Comparison of ENCODE assay signal across 12 mouse cellular contexts in genomic region chr11:32732467-32732866, GRCm38 (mm10).
"Had no signal": no experiment of that assay in that cellular context is flagged by ENCODE, and none has a peak within 500 bp of the region (broad histone marks: within the 10 kb centered on the region; RNA-seq: fewer than 3 reads in every experiment).

No protein-coding gene starts in this region.

- H3K4me3 ChIP-seq: limb, embryonic 13.5 days; liver, embryonic 12.5 days; midbrain, embryonic 10.5 days; neural tube, embryonic 12.5 days had no signal

- H3K9me3 ChIP-seq: limb, embryonic 13.5 days; liver, embryonic 12.5 days; midbrain, embryonic 10.5 days; neural tube, embryonic 12.5 days had no signal

- H3K27me3 ChIP-seq: limb, embryonic 13.5 days; liver, embryonic 12.5 days; neural tube, embryonic 12.5 days had no signal

- DNase-seq: kidney, adult 9 months; kidney, postnatal 14 days; left cerebral cortex, postnatal 4 days; lung, embryonic 14.5 days; lung, postnatal 4 days; midbrain, embryonic 14.5 days; thymus, adult 2 months; thymus, postnatal 25 days had no signal

- H3K4me2 ChIP-seq: limb, embryonic 13.5 days; liver, embryonic 12.5 days; lung, embryonic 14.5 days; neural tube, embryonic 12.5 days had no signal

- H3K27ac ChIP-seq: limb, embryonic 13.5 days; liver, embryonic 12.5 days; midbrain, embryonic 10.5 days; neural tube, embryonic 12.5 days had no signal

- ATAC-seq: liver, embryonic 12.5 days had no signal

- H3K9ac ChIP-seq: limb, embryonic 13.5 days; liver, embryonic 12.5 days; lung, embryonic 14.5 days; neural tube, embryonic 12.5 days had no signal

- H3K4me1 ChIP-seq: limb, embryonic 13.5 days; midbrain, embryonic 10.5 days; neural tube, embryonic 12.5 days had no signal
